Mouse (Mus musculus): ENCODE results near the gene Slc8a1.

- no peak for TF ChIP-seq CTCF (IDR thresholded peaks at IDR 0.05)
- no peak for TF ChIP-seq EP300 (IDR thresholded peaks at IDR 0.05)
Measured at GRCm38 (mm10) chr17:81360571-81360970, 377.6 kb downstream of the Slc8a1 start.

Data from lung, postnatal 0 days (tissue).